Mouse (Mus musculus) kidney, adult 11 months (tissue): ENCODE results near the gene Lbx2.

Source experiments
- DNase-seq: peaks from one replicate; pipeline ENCODE4 v3.0.0; 2022

Lbx2 gene

GRCm38 (mm10) chr6:83086121-83087035 lies at the start of gene Lbx2:
Gene Lbx2 (plus strand): TSS chr6:83086367.
- DNase-seq: no peak

GRCm38 (mm10) chr6:83037188-83037587 lies 49.0 kb upstream of the Lbx2 start:
- DNase-seq: no peak

- DNase-seq: peak; percentile 92
Measured at GRCm38 (mm10) chr6:83038496-83039012, 47.6 kb upstream of the Lbx2 start.

- DNase-seq: no peak
Measured at GRCm38 (mm10) chr6:83040601-83041000, 45.6 kb upstream of the Lbx2 start.

GRCm38 (mm10) chr6:83043561-83043960 lies 42.6 kb upstream of the Lbx2 start:
- no peak for DNase-seq

GRCm38 (mm10) chr6:83043993-83044392 lies 42.2 kb upstream of the Lbx2 start:
- DNase-seq: no peak

- DNase-seq: no peak
Measured at GRCm38 (mm10) chr6:83044742-83045141, 41.4 kb upstream of the Lbx2 start.

GRCm38 (mm10) chr6:83049367-83049766 lies 36.8 kb upstream of the Lbx2 start:
- DNase-seq: no peak

GRCm38 (mm10) chr6:83053136-83053960 lies 32.8 kb upstream of the Lbx2 start:
- DNase-seq: no peak

GRCm38 (mm10) chr6:83054074-83054851 lies 31.9 kb upstream of the Lbx2 start, which contains the start of gene Aup1:
Gene Aup1 (plus strand): TSS chr6:83054521.
- DNase-seq: peak; percentile 98

GRCm38 (mm10) chr6:83054871-83055431 lies 31.2 kb upstream of the Lbx2 start, which contains the start of gene Htra2:
Gene Htra2 (minus strand): TSS chr6:83055273.
- DNase-seq: peak; percentile 44

GRCm38 (mm10) chr6:83057790-83058189 lies 28.4 kb upstream of the Lbx2 start, which contains the start of gene Dqx1:
Gene Dqx1 (plus strand): TSS chr6:83057844.
- peak; percentile 86 for DNase-seq

GRCm38 (mm10) chr6:83058725-83059124 lies 27.4 kb upstream of the Lbx2 start:
- DNase-seq: no peak

GRCm38 (mm10) chr6:83065995-83066394 lies 20.2 kb upstream of the Lbx2 start:
- DNase-seq: no peak

- DNase-seq: no peak
Measured at GRCm38 (mm10) chr6:83066441-83066840, 19.7 kb upstream of the Lbx2 start.

- DNase-seq: no peak
Measured at GRCm38 (mm10) chr6:83068221-83068620, 17.9 kb upstream of the Lbx2 start.

GRCm38 (mm10) chr6:83068706-83069487 lies 17.3 kb upstream of the Lbx2 start:
- no peak for DNase-seq

GRCm38 (mm10) chr6:83069488-83070246 lies 16.5 kb upstream of the Lbx2 start:
- no peak for DNase-seq

- no peak for DNase-seq
Measured at GRCm38 (mm10) chr6:83070247-83070310, 16.1 kb upstream of the Lbx2 start, which contains the start of gene Tlx2. Gene Tlx2 (minus strand): TSS chr6:83070293.

- DNase-seq: no peak
Measured at GRCm38 (mm10) chr6:83070311-83071219, 15.6 kb upstream of the Lbx2 start.
